Mouse (Mus musculus) midbrain, embryonic 10.5 days (tissue): ENCODE results near the gene Ltbp3. TPM values are rescaled to one million over a fixed set of nuclear protein-coding genes. Genes with fewer than 3 reads are reported as not detected.
A peak's percentile ranks its signal among the peaks of the same experiment; 100 is the strongest.

ENCODE experiments used
- DNase-seq: peaks from one replicate; pipeline ENCODE4 v3.0.0-alpha.2; 2017; ENCODE audit warnings: low spot score
- H3K27ac ChIP-seq: fragments of 300-500 bp; sonication (generic); replicated peaks from 2 replicates; pipeline ENCODE4 v1.5.1; 2016; ENCODE audit warnings: mild to moderate bottlenecking
- H3K27me3 ChIP-seq: fragments of 300-500 bp; sonication (generic); 2 replicates; pipeline ENCODE4 v1.6.1; 2016; ENCODE audit warnings: low read depth, mild to moderate bottlenecking; ENCODE audit not compliant: poor library complexity, severe bottlenecking
- H3K36me3 ChIP-seq: fragments of 300-500 bp; sonication (generic); 2 replicates; pipeline ENCODE4 v1.6.1; 2016; ENCODE audit warnings: mild to moderate bottlenecking, moderate library complexity
- H3K4me1 ChIP-seq: fragments of 300-500 bp; sonication (generic); 2 replicates; pipeline ENCODE4 v1.6.1; 2016
- H3K4me3 ChIP-seq: fragments of 300-500 bp; sonication (generic); 2 replicates; pipeline ENCODE4 v1.5.1; 2016; ENCODE audit warnings: mild to moderate bottlenecking, moderate library complexity
- H3K9me3 ChIP-seq: fragments of 300-500 bp; sonication (generic); replicated peaks from 2 replicates; pipeline ENCODE4 v1.6.1; 2016; ENCODE audit warnings: mild to moderate bottlenecking
- WGBS: fragments of 180-500 bp; shearing (Covaris S2); methylation state at CpG from one replicate; pipeline ENCODE4 v1.1.7; 2016; 5-methylcytosine and 5-hydroxymethylcytosine counted together
- polyA plus RNA-seq: library from polyadenylated mRNA; unstranded; fragments of >200 nt; fragmentation: Nextera tagmentation; extraction: Ambion mirVana; gene quantifications from 2 replicates; pipeline ENCODE4 v1.2.1, GENCODE M21; 2016

Ltbp3 gene
- polyA plus RNA-seq, 1 experiment from 2014 or later: 2.9 TPM

DNA sequence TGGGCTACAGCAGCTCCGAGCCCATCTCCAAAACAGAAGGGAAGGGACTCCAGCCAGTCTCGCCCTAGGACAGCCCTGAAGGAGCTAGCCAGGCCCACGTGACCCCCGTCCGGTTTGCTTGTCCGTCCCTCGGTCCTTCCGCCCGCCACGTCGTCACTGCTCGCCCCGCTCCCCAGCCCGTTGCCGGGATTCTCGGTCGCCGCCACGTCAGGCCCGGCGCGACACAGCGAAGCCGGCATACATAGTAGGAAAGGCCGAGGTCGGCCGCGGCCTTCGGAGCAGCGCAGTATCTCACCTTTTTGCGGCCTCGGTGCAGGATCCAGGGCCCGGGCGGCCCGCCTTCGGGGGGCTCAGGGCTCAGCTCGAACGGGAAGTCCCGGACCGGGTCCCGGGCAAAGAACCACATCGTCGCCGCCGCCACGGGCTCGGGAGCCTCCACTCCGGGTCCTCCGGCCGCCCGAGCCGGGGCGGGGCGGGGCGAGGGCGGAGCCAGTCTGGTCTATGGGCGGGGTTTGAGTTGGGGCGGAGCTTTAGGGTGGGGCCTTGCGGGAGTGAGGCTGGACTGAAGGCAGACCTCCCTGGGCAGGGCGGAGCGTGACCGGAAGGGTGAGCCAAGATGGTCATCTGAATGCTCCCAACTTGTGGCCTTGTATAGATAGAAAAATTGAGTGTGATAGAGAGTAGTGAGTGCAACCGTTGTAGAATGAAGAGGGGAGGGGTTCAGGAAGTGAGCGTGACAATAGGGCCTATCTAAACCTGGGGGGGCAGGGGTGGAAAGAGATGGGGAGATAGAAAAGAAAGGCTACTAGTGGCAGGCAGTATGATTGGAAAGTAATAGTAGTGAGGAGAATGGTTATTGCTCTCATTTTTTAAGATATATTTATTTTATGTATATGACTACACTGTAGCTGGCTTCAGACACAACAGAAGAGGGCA, 30.5 kb downstream of the Ltbp3 start, which contains the start of gene Scyl1:
Scyl1 (minus strand) TSS at position 495 of the 936 bp plus-strand sequence.
- no peaks in the 10 kb centered on the region for H3K27me3 ChIP-seq
- H3K27ac ChIP-seq: peak within 1 kb of the TSS; percentile 95
- peak within 1 kb of the TSS; percentile 92 for H3K4me3 ChIP-seq
- DNase-seq: peak; percentile 96
- no peaks in the 10 kb centered on the region for H3K9me3 ChIP-seq
- peaks cover 22% of the 10 kb centered on the region for H3K4me1 ChIP-seq
- peaks cover 39% of the 10 kb centered on the region for H3K36me3 ChIP-seq
- WGBS: 1% methylated on average over 64 of the region's 64 CpGs

GRCm38 (mm10) chr19:5777387-5778032, 36.8 kb downstream of the Ltbp3 start:
- 80% methylated on average over 9 of the region's 9 CpGs for WGBS
- Histone ChIP-seq H3K9me3 (no peaks in the 10 kb centered on the region), H3K27ac (no peak overlapping the region), H3K27me3 (no peaks in the 10 kb centered on the region), H3K4me3 (no peak overlapping the region), H3K36me3 (no peaks in the 10 kb centered on the region), H3K4me1 (no peaks in the 10 kb centered on the region)
- no peak for DNase-seq

- Histone ChIP-seq H3K4me3 (no peak overlapping the region), H3K4me1 (no peaks in the 10 kb centered on the region), H3K27me3 (no peaks in the 10 kb centered on the region), H3K36me3 (no peaks in the 10 kb centered on the region), H3K27ac (no peak overlapping the region), H3K9me3 (no peaks in the 10 kb centered on the region)
- no peak for DNase-seq
- WGBS: 44% methylated on average over 8 of the region's 8 CpGs
Measured at GRCm38 (mm10) chr19:5778312-5778711, 37.6 kb downstream of the Ltbp3 start.

GRCm38 (mm10) chr19:5780203-5780602, 39.5 kb downstream of the Ltbp3 start:
- Histone ChIP-seq H3K4me1 (no peaks in the 10 kb centered on the region), H3K9me3 (no peaks in the 10 kb centered on the region), H3K4me3 (no peak overlapping the region), H3K27ac (no peak overlapping the region), H3K36me3 (no peaks in the 10 kb centered on the region), H3K27me3 (no peaks in the 10 kb centered on the region)
- WGBS: 68% methylated on average over 7 of the region's 7 CpGs
- DNase-seq: no peak

GRCm38 (mm10) chr19:5781532-5781931, 40.8 kb downstream of the Ltbp3 start:
- H3K4me1 ChIP-seq: no peaks in the 10 kb centered on the region; the same call in 1 of the 2 replicates
- DNase-seq: no peak
- H3K36me3 ChIP-seq: no peaks in the 10 kb centered on the region
- no peaks in the 10 kb centered on the region for H3K27me3 ChIP-seq
- H3K4me3 ChIP-seq: no peak overlapping the region
- no peaks in the 10 kb centered on the region for H3K9me3 ChIP-seq
- WGBS: 93% methylated on average over 6 of the region's 6 CpGs
- no peak overlapping the region for H3K27ac ChIP-seq

DNA sequence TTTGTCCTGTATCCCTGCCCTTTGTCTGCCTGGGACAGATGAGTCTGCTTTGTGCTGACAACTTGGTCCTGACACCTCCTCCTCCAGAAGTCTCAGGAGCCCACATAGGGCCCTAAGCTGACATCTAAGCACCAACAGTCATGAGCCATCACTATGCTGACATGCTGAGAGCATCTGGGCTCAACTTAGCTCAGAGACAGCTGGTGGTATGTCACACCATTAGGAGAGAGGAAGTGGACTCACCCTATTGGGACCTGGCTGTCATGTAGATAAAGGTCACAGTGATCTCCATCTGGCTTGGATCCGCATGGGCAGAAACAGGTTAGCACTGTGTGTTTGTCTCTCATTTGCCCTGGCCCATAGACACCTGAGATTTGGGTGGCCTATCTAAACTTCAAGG, 41.4 kb downstream of the Ltbp3 start:
- DNase-seq: no peak
- WGBS: 88% methylated on average over 1 of the region's 1 CpGs
- H3K4me1 ChIP-seq: no peaks in the 10 kb centered on the region; the same call in 1 of the 2 replicates
- no peaks in the 10 kb centered on the region for H3K36me3 ChIP-seq
- H3K27ac ChIP-seq: no peak overlapping the region
- H3K27me3 ChIP-seq: no peaks in the 10 kb centered on the region
- no peak overlapping the region for H3K4me3 ChIP-seq
- no peaks in the 10 kb centered on the region for H3K9me3 ChIP-seq

DNA sequence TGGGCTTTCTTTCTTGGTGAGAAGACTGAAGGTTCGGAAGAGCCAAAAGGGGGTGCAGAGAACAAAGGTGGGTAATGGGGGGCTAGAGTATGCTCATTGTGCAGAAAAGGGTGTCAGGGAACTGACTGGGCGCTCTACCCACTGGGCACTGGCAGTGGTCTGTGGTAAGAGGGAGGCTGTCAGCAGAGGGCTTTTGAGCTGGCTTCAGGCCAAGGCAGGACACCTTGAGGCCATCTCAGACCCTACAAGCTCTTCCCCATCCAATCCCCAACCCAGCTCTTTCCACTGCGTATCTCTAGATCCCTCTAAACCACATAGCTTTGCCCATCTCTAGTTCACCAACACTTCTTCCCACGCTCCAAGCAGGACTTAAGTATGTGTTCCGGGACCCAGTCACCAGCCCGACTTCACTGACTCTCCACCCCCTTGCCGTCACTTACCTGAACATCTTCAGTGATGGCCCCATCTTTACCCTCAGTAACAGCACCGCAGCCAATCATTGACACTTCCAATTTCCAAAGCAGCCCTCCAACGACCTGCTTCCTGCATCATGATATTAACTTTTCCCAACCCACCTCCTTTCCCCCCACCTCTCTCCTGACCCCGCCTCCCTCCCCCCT, 44.4 kb downstream of the Ltbp3 start:
- Histone ChIP-seq H3K9me3 (no peaks in the 10 kb centered on the region), H3K27ac (no peak overlapping the region), H3K27me3 (no peaks in the 10 kb centered on the region), H3K36me3 (no peaks in the 10 kb centered on the region), H3K4me3 (no peak overlapping the region), H3K4me1 (peaks cover 3% of the 10 kb centered on the region; the same call in 1 of the 2 replicates)
- DNase-seq: no peak
- 66% methylated on average over 10 of the region's 10 CpGs for WGBS

GRCm38 (mm10) chr19:5786441-5787114, 45.9 kb downstream of the Ltbp3 start:
- Histone ChIP-seq H3K27ac (no peak overlapping the region), H3K4me3 (no peak overlapping the region), H3K27me3 (no peaks in the 10 kb centered on the region), H3K4me1 (peaks cover 3% of the 10 kb centered on the region; the same call in 1 of the 2 replicates), H3K9me3 (no peaks in the 10 kb centered on the region), H3K36me3 (no peaks in the 10 kb centered on the region)
- WGBS: 12% methylated on average over 12 of the region's 12 CpGs
- peak; percentile 90 for DNase-seq

DNA sequence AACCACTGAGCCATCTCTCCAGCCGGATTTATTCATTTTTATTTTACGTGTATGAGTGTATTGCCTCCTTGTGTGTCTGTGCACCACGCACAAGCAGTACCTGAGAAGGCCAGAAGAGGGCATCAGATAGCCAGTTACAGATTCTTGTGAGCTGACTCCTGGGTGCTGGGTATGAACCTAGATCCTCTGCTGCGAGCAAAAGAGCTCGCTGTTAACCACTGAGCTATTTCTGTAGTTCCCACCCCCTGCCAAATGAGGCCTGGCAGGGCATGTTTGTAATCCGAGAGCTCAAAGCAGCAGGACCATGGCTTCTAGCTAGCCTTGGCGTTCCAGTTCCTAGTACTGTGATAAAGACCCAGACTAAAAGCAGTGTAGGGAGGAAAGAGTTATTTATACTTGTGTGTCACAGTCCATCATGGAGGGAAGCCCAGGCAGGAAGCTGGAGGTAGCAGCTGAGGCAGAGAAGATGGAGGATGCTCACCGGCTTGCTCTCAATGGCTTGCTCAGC, 46.5 kb downstream of the Ltbp3 start:
- 20% methylated on average over 8 of the region's 8 CpGs for WGBS
- H3K27me3 ChIP-seq: no peaks in the 10 kb centered on the region
- H3K9me3 ChIP-seq: no peaks in the 10 kb centered on the region
- DNase-seq: peak; percentile 86
- H3K27ac ChIP-seq: no peak overlapping the region
- peaks cover 3% of the 10 kb centered on the region; the same call in 1 of the 2 replicates for H3K4me1 ChIP-seq
- H3K36me3 ChIP-seq: no peaks in the 10 kb centered on the region
- no peak overlapping the region for H3K4me3 ChIP-seq

DNA sequence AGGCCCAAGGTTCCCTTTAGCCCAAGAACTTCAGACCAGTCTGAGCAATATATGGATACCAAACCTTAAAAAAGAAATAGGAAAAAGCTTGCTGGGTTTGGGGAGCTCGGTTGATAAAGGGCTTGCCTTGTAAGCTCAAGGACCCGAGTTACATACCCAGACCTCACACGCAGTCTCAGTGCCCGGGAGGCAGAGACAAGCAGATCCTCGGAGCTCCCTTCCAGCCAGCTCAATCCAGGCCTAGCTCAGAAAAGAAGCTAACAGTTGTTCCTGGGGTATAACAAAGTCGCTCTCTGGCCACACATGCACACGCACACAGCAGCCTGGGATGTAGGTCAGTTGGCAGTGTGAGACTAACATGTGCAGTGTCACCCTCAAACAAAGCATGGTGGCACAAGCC, 47.2 kb downstream of the Ltbp3 start:
- Histone ChIP-seq H3K4me3 (no peak overlapping the region), H3K27me3 (no peaks in the 10 kb centered on the region), H3K27ac (no peak overlapping the region), H3K36me3 (no peaks in the 10 kb centered on the region), H3K9me3 (no peaks in the 10 kb centered on the region), H3K4me1 (peaks cover 3% of the 10 kb centered on the region; the same call in 1 of the 2 replicates)
- WGBS: 92% methylated on average over 7 of the region's 7 CpGs
- DNase-seq: no peak

GRCm38 (mm10) chr19:5788620-5789019, 47.9 kb downstream of the Ltbp3 start:
- Histone ChIP-seq H3K27ac (no peak overlapping the region), H3K27me3 (no peaks in the 10 kb centered on the region), H3K4me3 (no peak overlapping the region), H3K36me3 (no peaks in the 10 kb centered on the region), H3K9me3 (no peaks in the 10 kb centered on the region), H3K4me1 (peaks cover 3% of the 10 kb centered on the region; the same call in 1 of the 2 replicates)
- 88% methylated on average over 7 of the region's 7 CpGs for WGBS
- DNase-seq: no peak

- H3K27ac ChIP-seq: no peak overlapping the region
- DNase-seq: no peak
- H3K9me3 ChIP-seq: no peaks in the 10 kb centered on the region
- H3K4me3 ChIP-seq: no peak overlapping the region
- WGBS: 66% methylated on average over 5 of the region's 5 CpGs
- no peaks in the 10 kb centered on the region for H3K27me3 ChIP-seq
- H3K4me1 ChIP-seq: peaks cover 6% of the 10 kb centered on the region; the same call in 1 of the 2 replicates
- H3K36me3 ChIP-seq: no peaks in the 10 kb centered on the region
Measured at GRCm38 (mm10) chr19:5789066-5789465, 48.4 kb downstream of the Ltbp3 start.
